Mouse (Mus musculus): Measurements from ENCODE around the gene Cdc14b.
"Not testable (repeated sequence)": the region's sequence is repeated elsewhere in the genome, so short reads cannot be mapped to it uniquely, and the experiment has no call there.

Cdc14b gene

GRCm38 (mm10) chr13:64273352-64273751, 1.7 kb downstream of the Cdc14b start:
- no peak for DNase-seq

DNA sequence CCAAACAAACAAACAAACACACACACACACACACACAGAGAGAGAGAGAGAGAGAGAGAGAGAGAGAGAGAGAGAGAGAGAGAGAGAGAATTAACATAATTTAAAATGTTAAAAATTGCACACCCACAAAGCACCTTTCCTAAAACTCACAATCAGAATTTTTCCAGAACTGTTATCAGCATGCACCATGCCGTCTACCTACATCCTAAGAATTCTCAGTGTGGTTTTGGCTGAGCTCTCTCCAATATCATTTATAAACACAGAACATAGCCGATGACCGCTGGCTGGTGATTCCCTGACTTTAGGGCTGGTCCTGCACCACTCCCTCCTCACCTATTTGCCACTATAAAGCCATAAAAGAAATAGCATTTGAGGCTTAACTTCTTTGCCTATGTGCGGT, 6.7 kb downstream of the Cdc14b start:
- DNase-seq = no peak

GRCm38 (mm10) chr13:64267151-64267550, 7.9 kb downstream of the Cdc14b start:
- DNase-seq = no peak

DNA sequence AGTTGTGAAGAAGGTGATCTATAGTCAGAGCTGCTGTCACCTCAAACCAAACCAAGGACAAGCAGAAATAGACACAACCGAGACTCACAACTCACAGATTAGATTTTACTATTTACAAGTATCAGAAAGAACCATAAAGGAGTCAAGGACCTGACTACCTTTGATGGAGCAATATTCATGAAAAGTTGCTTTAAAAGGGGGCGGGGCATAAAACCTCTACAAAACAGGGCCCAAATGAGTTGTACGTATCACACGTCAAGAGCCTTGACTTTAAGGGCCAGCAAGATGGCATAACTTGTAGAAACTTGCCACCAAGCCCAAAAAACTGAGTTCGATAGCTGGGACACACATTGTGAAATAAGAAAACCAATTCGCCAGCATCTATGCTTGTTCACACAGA, 10.5 kb downstream of the Cdc14b start:
- no peak for DNase-seq

- no peak for DNase-seq
These were observed 15.2 kb downstream of the Cdc14b start for GRCm38 (mm10) chr13:64259903-64260302.

- DNase-seq = no peak
These were observed 16.6 kb downstream of the Cdc14b start for GRCm38 (mm10) chr13:64258516-64258821.

GRCm38 (mm10) chr13:64257814-64258515, 17.1 kb downstream of the Cdc14b start:
- DNase-seq = no peak

- DNase-seq = no peak
These were observed 17.9 kb downstream of the Cdc14b start for GRCm38 (mm10) chr13:64257010-64257813.

DNA sequence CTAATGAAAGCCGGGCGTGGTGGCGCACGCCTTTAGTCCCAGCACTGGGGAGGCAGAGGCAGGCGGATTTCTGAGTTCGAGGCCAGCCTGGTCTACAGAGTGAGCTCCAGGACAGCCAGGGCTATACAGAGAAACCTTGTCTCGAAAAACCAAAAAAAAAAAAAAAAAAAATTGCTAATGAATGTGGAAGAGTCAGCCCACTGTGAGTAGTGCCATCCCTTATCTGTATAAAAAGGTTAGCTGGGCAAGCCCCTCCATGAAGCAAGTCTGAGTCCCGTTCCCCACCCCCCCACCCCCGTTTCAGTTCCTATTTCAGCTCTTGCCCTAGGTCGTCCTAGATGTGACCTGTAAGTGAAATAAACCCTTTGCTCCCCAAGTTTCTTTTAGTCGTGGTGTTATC, 20.9 kb downstream of the Cdc14b start:
- not testable (repeated sequence) for DNase-seq

DNA sequence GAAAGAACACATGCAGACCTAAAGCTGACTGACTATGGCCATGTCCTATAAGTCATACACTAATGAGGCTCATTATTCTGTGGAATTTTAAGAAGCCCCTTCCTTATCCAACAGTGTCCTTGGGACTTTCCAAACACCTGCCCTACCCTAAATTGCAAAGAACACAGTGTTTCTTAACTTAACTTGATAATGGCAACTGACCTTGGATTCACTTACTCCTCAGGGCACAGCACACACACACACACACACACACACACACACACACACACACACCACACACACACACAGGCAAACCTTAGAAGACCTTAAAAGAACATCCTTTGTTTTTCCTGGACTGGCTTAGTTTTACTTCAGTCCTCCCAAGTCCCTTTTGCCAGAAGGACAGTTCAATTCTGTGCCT, 21.4 kb downstream of the Cdc14b start:
- DNase-seq = no peak

GRCm38 (mm10) chr13:64252147-64252546, 22.9 kb downstream of the Cdc14b start:
- no peak for DNase-seq

DNA sequence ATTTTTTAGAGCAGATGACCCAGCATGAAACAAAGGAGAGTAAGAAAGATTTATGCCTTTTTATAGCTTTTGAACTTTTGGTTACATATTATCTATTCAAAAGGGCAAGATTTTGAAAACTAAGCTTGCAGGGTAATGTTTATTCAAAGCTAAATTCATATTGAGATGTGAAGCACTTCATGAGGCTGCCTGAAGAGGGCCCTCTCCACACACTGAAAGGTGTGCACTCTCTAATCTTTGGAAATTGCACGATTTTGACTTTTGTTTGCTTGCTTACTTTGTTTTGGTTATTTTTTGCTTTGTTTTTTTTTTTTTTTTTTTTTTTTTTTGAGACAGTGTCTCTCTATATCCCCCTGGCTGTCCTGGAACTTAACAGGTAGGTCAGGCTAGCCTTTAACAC, 24.7 kb downstream of the Cdc14b start:
- no peak for DNase-seq

DNA sequence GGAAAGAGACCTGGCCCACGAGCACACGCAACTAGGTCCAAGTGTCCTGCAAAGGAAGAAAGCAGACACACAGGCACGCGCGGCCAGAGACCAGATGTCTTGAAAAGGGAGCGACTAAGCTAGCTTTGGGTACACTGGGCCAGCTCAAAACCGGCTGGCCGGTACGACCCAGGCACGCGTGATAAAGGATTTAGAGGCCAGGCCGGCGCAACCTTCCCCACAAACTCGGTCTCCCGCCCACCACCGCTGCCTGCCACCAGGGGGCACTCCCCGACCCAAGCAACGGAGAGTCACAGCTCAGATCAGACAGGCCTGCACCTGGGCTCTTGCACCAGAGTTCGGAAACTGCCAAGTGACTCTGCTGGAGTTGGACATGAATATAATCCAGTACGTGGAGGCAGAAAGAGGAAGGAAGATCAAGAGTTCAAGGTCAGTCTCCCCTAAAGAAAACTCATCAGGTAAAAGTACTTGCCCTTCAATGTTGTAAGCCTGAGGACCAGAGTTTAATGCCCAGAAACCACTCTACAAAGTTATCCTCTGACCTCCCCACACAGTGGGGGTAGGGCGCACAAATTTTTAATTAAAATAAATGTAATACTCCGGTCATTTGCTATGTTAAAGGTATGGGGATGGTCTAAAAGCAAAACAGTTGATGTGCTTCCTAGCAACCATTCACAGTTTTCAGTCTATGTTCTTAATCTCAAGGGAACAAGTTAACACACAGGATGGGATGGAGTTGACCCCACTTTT, 26.1 kb downstream of the Cdc14b start:
- peak; percentile 66 for DNase-seq

GRCm38 (mm10) chr13:64248161-64248774, 26.8 kb downstream of the Cdc14b start:
- no peak for DNase-seq

DNA sequence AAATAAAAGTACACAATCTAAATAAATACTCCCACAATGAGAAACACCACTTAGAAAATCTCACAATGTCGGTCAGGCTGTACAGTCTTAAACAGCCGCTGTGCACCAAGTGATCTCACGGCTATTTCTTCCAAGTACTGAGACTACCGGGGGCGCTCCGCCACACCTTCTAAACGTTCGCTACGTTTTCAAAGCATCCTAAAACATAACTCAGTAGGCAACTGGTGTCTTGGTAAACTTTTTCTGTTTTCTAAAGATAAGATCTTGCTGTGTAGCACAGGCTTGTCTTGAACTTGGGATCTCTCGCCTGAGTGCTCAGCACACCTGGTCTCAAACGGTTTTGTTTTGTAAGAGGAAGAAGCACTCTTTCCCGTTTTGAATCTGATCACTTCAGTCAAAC, 29.0 kb downstream of the Cdc14b start:
- no peak for DNase-seq

GRCm38 (mm10) chr13:64244685-64245261, 30.3 kb downstream of the Cdc14b start:
- no peak for DNase-seq

DNA sequence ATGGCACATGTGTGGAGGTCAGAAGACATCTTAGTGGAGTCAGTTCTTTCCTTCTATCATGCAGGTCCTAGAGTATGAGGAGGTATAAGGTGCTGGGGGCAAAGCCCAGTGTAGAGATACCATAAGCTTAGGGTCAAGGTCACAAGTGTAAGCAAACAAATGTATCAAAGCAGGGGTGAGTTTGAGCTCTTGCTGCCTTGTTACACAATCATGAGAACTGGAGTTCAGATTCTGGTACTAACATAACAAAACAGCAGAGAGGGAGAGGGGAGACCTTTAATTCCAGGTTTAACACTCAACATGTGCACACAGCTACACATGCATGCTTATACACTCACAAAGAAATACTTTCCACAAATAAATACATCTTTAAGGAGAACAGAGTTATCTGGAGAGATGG, 32.4 kb downstream of the Cdc14b start:
- DNase-seq = no peak

- no peak for DNase-seq
These were observed 34.5 kb downstream of the Cdc14b start for GRCm38 (mm10) chr13:64240626-64241025.

- no peak for DNase-seq
These were observed 37.4 kb downstream of the Cdc14b start for GRCm38 (mm10) chr13:64237681-64238157.

DNA sequence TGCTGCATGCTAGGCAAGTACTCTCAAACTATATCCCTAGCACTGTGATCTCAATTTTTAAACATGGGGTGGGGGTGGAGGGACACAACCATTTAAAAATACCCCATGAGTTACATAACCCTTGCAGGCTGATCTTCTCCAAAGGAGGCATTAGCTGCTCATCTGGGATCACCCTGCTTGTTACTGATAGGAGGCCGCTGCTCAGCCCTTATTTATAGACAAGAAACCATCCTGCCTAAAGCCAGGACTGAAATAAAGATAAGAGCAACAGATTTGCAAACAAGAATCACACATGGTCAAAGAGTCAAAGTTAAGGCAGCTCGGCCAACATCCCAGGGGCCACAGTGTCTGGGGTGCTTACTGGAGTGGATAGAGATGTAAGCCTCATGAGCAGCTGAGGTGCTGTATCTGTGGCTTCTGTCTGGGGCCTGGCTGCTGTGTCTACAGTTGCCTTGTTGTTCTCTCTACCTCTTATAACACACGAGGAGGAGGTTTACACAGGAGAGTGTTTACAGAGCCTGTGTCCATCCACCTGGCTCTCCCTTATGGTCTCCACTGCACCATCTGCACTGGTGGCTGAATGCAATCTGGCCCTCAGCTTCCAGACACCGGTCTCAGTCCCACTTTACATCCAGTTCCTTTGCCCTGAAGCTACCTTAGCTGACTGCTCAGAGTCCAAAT, 38.0 kb downstream of the Cdc14b start:
- DNase-seq = peak; percentile 14

DNA sequence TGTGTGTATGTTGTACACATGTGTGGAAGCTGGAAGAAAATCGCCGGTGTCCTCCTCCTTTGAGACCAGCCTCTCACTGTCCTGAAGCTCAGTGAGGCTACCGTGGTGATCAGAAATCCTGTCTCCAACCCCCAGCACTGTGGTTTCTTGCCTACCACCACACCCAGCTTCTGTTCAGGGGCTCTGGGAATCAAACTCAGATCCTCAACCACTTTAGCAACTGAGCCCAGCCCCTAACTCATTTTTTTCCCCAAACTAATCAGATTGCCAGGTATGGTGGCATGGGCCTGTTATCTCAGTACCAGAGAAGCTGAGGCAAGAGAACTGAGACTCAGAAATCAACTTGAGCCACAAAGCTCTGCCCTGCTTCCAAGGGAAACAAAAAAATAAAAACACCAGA, 39.3 kb downstream of the Cdc14b start:
- DNase-seq = no peak

DNA sequence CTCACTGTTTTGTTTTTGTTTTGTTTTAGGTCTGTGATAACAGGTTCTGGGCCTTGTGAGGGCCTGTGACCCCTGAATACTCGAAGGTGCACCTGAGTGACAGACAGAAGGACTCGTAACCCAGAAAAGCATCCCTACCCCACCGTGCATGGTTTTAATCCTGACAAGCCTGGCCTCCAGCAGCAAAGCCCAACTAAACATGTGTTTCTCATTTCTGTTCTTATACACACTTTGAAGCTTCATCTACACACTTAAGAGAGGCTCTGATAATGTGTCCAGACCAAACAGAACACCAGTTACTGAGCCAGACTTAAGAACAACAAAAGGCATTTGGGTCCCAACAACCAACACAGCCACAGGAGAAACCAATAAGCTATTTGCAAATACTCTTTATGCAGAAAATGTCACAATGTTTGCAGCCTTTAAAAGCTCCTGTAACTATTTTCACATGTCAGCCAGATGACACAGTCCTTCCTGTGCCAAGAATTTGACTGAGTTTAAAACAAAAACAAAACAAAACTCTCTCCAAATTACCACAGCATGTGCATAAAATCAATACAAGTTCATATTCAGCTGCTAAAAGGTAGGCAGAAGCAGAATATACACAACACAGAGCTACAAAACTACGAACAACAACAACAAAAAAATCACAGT, 39.9 kb downstream of the Cdc14b start:
- DNase-seq = no peak

Data from right cerebral cortex, postnatal 25 days (tissue).